ENCODE assay signal across 9 mouse cellular contexts in genomic region chr2:105667626-105667950, GRCm38 (mm10). TPM values are rescaled to one million over a fixed set of nuclear protein-coding genes. Genes with fewer than 3 reads are reported as not detected.
A peak's percentile ranks its signal among the peaks of the same experiment; 100 is the strongest.
DNase-seq lines count a peak whose midpoint lies in the region; ATAC-seq lines count a peak whose summit lies in the region.
"Had no signal": no experiment of that assay in that cellular context is flagged by ENCODE, and none has a peak within 500 bp of the region (broad histone marks: within the 10 kb centered on the region; RNA-seq: fewer than 3 reads in every experiment).

No protein-coding gene starts in this region.

- H3K4me1 ChIP-seq in limb, embryonic 11.5 days (ENCODE audit: control insufficient read depth, insufficient read depth, low read length) = 0 out of 2 replicates have a peak, but pooled peaks cover 3% of the 10 kb centered on the region
- H3K4me1 ChIP-seq in limb, embryonic 10.5 days = peaks cover 25% of the 10 kb centered on the region
- peaks cover 41% of the 10 kb centered on the region for H3K4me1 ChIP-seq in forebrain, embryonic 15.5 days
- H3K4me1 ChIP-seq in neural tube, embryonic 15.5 days = peaks cover 17% of the 10 kb centered on the region

- peaks cover 100% of the 10 kb centered on the region for H3K27me3 ChIP-seq in limb, embryonic 11.5 days (ENCODE audit: control insufficient read depth, insufficient read depth, low read length)
- peaks cover 100% of the 10 kb centered on the region for H3K27me3 ChIP-seq in limb, embryonic 10.5 days (ENCODE audit: low read depth, poor library complexity, severe bottlenecking)
- H3K27me3 ChIP-seq in forebrain, embryonic 15.5 days = peaks cover 79% of the 10 kb centered on the region
- H3K27me3 ChIP-seq in neural tube, embryonic 15.5 days (replicated peaks) = peaks cover 99% of the 10 kb centered on the region

- peak; percentile 54 for DNase-seq in limb, embryonic 11.5 days (ENCODE audit: low spot score)
- DNase-seq in limb, embryonic 10.5 days (ENCODE audit: low spot score) = no peak
- DNase-seq in cerebellum, adult 9-10 months = peak; percentile 51
- DNase-seq in Muller cell, postnatal 12 days (ENCODE audit: inconsistent ontology term) = no peak
- DNase-seq in urinary bladder, postnatal 36 days (ENCODE audit: low spot score in 2 of 2) = no peak
- DNase-seq in urinary bladder, adult 18-20 months (ENCODE audit: low spot score in 2 of 2) = no peak

- H3K9me3 ChIP-seq in limb, embryonic 11.5 days (ENCODE audit: control insufficient read depth, low read length) = no peaks in the 10 kb centered on the region
- no peaks in the 10 kb centered on the region for H3K9me3 ChIP-seq in limb, embryonic 10.5 days (replicated peaks)
- H3K9me3 ChIP-seq in forebrain, embryonic 15.5 days = no peaks in the 10 kb centered on the region
- H3K9me3 ChIP-seq in neural tube, embryonic 15.5 days (replicated peaks) = no peaks in the 10 kb centered on the region

- H3K4me3 ChIP-seq in limb, embryonic 11.5 days (ENCODE audit: low read depth, low read length) = no peak overlapping the region
- no peak overlapping the region for H3K4me3 ChIP-seq in limb, embryonic 10.5 days
- 0 out of 2 replicates have a peak overlapping the region, but pooled peaks have one; percentile 1 for H3K4me3 ChIP-seq in forebrain, embryonic 15.5 days
- H3K4me3 ChIP-seq in neural tube, embryonic 15.5 days (replicated peaks) = no peak overlapping the region
- H3K4me3 ChIP-seq: left cerebral cortex, adult 2 months had no signal

- WGBS in limb, embryonic 11.5 days = 0% methylated on average over 11 of the region's 11 CpGs
- WGBS in limb, embryonic 10.5 days = under 1% methylated on average over 11 of the region's 11 CpGs
- WGBS in forebrain, embryonic 15.5 days = 9% methylated on average over 11 of the region's 11 CpGs
- 3% methylated on average over 11 of the region's 11 CpGs for WGBS in neural tube, embryonic 15.5 days

- ATAC-seq in limb, embryonic 11.5 days (ENCODE audit: insufficient number of reproducible peaks, low FRiP score, low TSS enrichment, low read depth) = no peak
- no peak for ATAC-seq in forebrain, embryonic 15.5 days (replicated peaks)
- 0 out of 2 replicates have a peak, but pooled peaks have one; percentile 7 for ATAC-seq in neural tube, embryonic 15.5 days (ENCODE audit: low FRiP score)

- no peak overlapping the region for H3K9ac ChIP-seq in limb, embryonic 11.5 days (ENCODE audit: low read length)
- H3K9ac ChIP-seq in forebrain, embryonic 15.5 days (replicated peaks) = no peak overlapping the region
- no peak overlapping the region for H3K9ac ChIP-seq in neural tube, embryonic 15.5 days (replicated peaks)

- no peaks in the 10 kb centered on the region for H3K36me3 ChIP-seq in limb, embryonic 11.5 days (ENCODE audit: control insufficient read depth, insufficient read depth, low read length)
- no peaks in the 10 kb centered on the region for H3K36me3 ChIP-seq in limb, embryonic 10.5 days
- H3K36me3 ChIP-seq in forebrain, embryonic 15.5 days = no peaks in the 10 kb centered on the region
- H3K36me3 ChIP-seq in neural tube, embryonic 15.5 days = no peaks in the 10 kb centered on the region

- no peak overlapping the region for H3K4me2 ChIP-seq in limb, embryonic 11.5 days (ENCODE audit: low read depth, severe bottlenecking)
- H3K4me2 ChIP-seq in forebrain, embryonic 15.5 days (replicated peaks) = no peak overlapping the region
- no peak overlapping the region for H3K4me2 ChIP-seq in neural tube, embryonic 15.5 days

- no peak overlapping the region for H3K27ac ChIP-seq in limb, embryonic 11.5 days (replicated peaks; ENCODE audit: low read depth, low read length)
- no peak overlapping the region for H3K27ac ChIP-seq in limb, embryonic 10.5 days
- H3K27ac ChIP-seq in forebrain, embryonic 15.5 days (replicated peaks) = no peak overlapping the region
- H3K27ac ChIP-seq in neural tube, embryonic 15.5 days (replicated peaks) = no peak overlapping the region
- H3K27ac ChIP-seq: left cerebral cortex, adult 2 months had no signal

RNA-seq across cellular contexts. Expression of gene Pax6, which starts 1.1 kb away (rescaled TPM):
- 0.11 and 0.23 TPM in 2 replicates for polyA plus RNA-seq in limb, embryonic 11.5 days (2014; fragmentation: Nextera tagmentation; extraction: Ambion mirVana)
- polyA plus RNA-seq in limb, embryonic 10.5 days (2016; fragmentation: Nextera tagmentation; extraction: Ambion mirVana) = 0.09 and 0.15 TPM in 2 replicates
- 45.0 and 57.0 TPM in 2 replicates for polyA plus RNA-seq in forebrain, embryonic 15.5 days (2015; fragmentation: Nextera tagmentation; extraction: Ambion mirVana)
- 9.4 and 11.4 TPM in 2 replicates for polyA plus RNA-seq in neural tube, embryonic 15.5 days (2015; fragmentation: Nextera tagmentation; extraction: Ambion mirVana)

Comparison
In these comparisons a context has a peak if more than half of its experiments do, and no peak if none do; other contexts are left out.
1. DNase-seq: peak in limb, embryonic 11.5 days (single experiment) and cerebellum, adult 9-10 months (single experiment); none in limb, embryonic 10.5 days (single experiment), Muller cell, postnatal 12 days (single experiment), urinary bladder, postnatal 36 days (0 of 2) and urinary bladder, adult 18-20 months (0 of 2).